In the genomic region with DNA sequence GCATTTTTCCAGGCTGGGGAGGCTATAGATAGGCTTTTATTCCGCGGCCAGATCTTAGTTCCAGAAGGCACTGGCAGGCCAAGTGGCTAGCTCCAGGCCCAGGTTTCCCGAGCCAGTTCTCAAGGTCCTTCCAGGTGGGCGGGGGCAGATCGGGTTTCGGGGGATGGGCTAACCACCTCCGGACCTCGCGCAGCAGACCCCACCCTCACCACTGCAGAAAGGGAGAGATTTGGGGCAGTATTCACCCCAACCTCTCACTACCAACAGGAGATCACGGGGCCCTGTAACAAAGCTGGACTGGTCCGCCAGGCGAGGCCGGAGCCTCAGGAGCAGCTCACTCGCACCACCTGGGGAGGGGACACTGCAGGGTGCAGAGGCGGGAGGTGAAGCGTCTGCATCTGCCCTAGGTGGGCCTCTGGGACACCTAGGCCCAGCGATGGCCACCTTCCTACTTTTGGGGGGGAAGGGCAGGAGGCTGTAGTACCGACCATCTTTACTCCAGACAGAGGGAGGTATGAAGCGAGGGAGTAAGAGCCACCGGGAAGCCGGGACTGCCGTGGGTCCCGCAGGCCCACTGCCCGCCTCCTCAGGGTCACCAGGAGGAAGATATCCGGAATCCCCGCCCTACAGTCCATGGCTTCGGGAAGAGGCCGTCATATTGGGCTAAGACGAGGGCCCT, we compare ENCODE assay signal across 8 mouse cellular contexts. TPM values are rescaled to one million over a fixed set of nuclear protein-coding genes. Genes with fewer than 3 reads are reported as not detected.
DNase-seq lines count a peak whose midpoint lies in the region; ATAC-seq and TF ChIP-seq lines count a peak whose summit lies in the region.

No protein-coding gene starts in this region.

- H3K36me3 ChIP-seq in hindbrain, postnatal 0 days (ENCODE audit: insufficient read depth, low read length) = peaks cover 13% of the 10 kb centered on the region; the same call in 1 of the 2 replicates
- peaks cover 30% of the 10 kb centered on the region for H3K36me3 ChIP-seq in limb, embryonic 13.5 days
- peaks cover 30% of the 10 kb centered on the region for H3K36me3 ChIP-seq in midbrain, embryonic 13.5 days
- peaks cover 3% of the 10 kb centered on the region; the same call in 1 of the 2 replicates for H3K36me3 ChIP-seq in splenic B cell, adult 2 months (ENCODE audit: control insufficient read depth, insufficient read depth, low read length, poor library complexity, severe bottlenecking)

- DNase-seq in layer of hippocampus, adult 18-20 months (ENCODE audit: low spot score in 2 of 2) = peak; percentile 29 to 31
- no peak for DNase-seq in layer of hippocampus, adult 9-10 months (ENCODE audit: low spot score)
- DNase-seq in gastrocnemius, postnatal 10 days = peak; percentile 72
- DNase-seq in hindbrain, postnatal 0 days (ENCODE audit: low spot score) = peak; percentile 57
- peak; percentile 67 for DNase-seq in splenic B cell, adult 2 months (ENCODE audit: low read depth, low spot score)

- no peak for TF ChIP-seq CTCF in cortical plate, adult 2 months (IDR thresholded peaks at IDR 0.05; ENCODE audit: extremely low read depth, insufficient read depth, low read length)
- peak; percentile 12; the same call in 1 of the 2 replicates for TF ChIP-seq CTCF in hindbrain, postnatal 0 days (IDR thresholded peaks at IDR 0.05; ENCODE audit: low read depth)

- H3K4me1 ChIP-seq in cortical plate, adult 2 months (ENCODE audit: control insufficient read depth, insufficient read depth, low read length) = peaks cover 2% of the 10 kb centered on the region; the same call in 1 of the 2 replicates
- peaks cover 5% of the 10 kb centered on the region; the same call in 1 of the 2 replicates for H3K4me1 ChIP-seq in hindbrain, postnatal 0 days (ENCODE audit: insufficient read depth, low read length)
- H3K4me1 ChIP-seq in limb, embryonic 13.5 days = peaks cover 40% of the 10 kb centered on the region
- H3K4me1 ChIP-seq in midbrain, embryonic 13.5 days (replicated peaks) = peaks cover 47% of the 10 kb centered on the region

- H3K9me3 ChIP-seq in hindbrain, postnatal 0 days (ENCODE audit: low read length) = no peaks in the 10 kb centered on the region
- H3K9me3 ChIP-seq in limb, embryonic 13.5 days = no peaks in the 10 kb centered on the region
- no peaks in the 10 kb centered on the region for H3K9me3 ChIP-seq in midbrain, embryonic 13.5 days

- peak overlapping the region; percentile 91 for H3K9ac ChIP-seq in hindbrain, postnatal 0 days (replicated peaks; ENCODE audit: low read length)
- peak overlapping the region; percentile 98 for H3K9ac ChIP-seq in limb, embryonic 13.5 days
- peak overlapping the region; percentile 99 for H3K9ac ChIP-seq in midbrain, embryonic 13.5 days (replicated peaks)

- H3K27me3 ChIP-seq in hindbrain, postnatal 0 days (ENCODE audit: insufficient read depth, low read length) = no peaks in the 10 kb centered on the region
- H3K27me3 ChIP-seq in limb, embryonic 13.5 days = no peaks in the 10 kb centered on the region
- H3K27me3 ChIP-seq in midbrain, embryonic 13.5 days = no peaks in the 10 kb centered on the region
- no peaks in the 10 kb centered on the region for H3K27me3 ChIP-seq in splenic B cell, adult 2 months (ENCODE audit: control insufficient read depth, insufficient read depth, low read length, poor library complexity, severe bottlenecking)

- WGBS in hindbrain, postnatal 0 days = under 1% methylated on average over 29 of the region's 29 CpGs
- under 1% methylated on average over 29 of the region's 29 CpGs for WGBS in limb, embryonic 13.5 days
- WGBS in midbrain, embryonic 13.5 days = under 1% methylated on average over 29 of the region's 29 CpGs

- peak; percentile 39; the same call in 1 of the 2 replicates for ATAC-seq in hindbrain, postnatal 0 days
- ATAC-seq in limb, embryonic 13.5 days (ENCODE audit: low FRiP score, low read depth) = peak; percentile 38
- ATAC-seq in midbrain, embryonic 13.5 days = peak; percentile 70

- H3K27ac ChIP-seq in cortical plate, adult 2 months (ENCODE audit: insufficient read depth, low read length) = peak overlapping the region; percentile 88
- peak overlapping the region; percentile 97 for H3K27ac ChIP-seq in hindbrain, postnatal 0 days
- H3K27ac ChIP-seq in limb, embryonic 13.5 days = peak overlapping the region; percentile 96
- peak overlapping the region; percentile 95 for H3K27ac ChIP-seq in midbrain, embryonic 13.5 days

- peak overlapping the region; percentile 69 for H3K4me2 ChIP-seq in hindbrain, postnatal 0 days (ENCODE audit: low read depth, low read length)
- H3K4me2 ChIP-seq in limb, embryonic 13.5 days (replicated peaks) = peak overlapping the region; percentile 85
- peak overlapping the region; percentile 86 for H3K4me2 ChIP-seq in midbrain, embryonic 13.5 days (replicated peaks)

- peak overlapping the region; percentile 88 for H3K4me3 ChIP-seq in cortical plate, adult 2 months (ENCODE audit: insufficient read depth, low read length)
- H3K4me3 ChIP-seq in hindbrain, postnatal 0 days (ENCODE audit: low read length) = peak overlapping the region; percentile 84
- H3K4me3 ChIP-seq in limb, embryonic 13.5 days = peak overlapping the region; percentile 99
- peak overlapping the region; percentile 100 for H3K4me3 ChIP-seq in midbrain, embryonic 13.5 days (replicated peaks)

- TF ChIP-seq POLR2A in cortical plate, adult 2 months (IDR thresholded peaks at IDR 0.05; ENCODE audit: extremely low read depth, insufficient read depth, low read length) = no peak

RNA-seq across cellular contexts. Expression of a gene that starts 0.8 kb away (rescaled TPM):
- 100 to 1,000 TPM; 186 to 195 TPM for total RNA-seq in layer of hippocampus, adult 18-20 months (2021)
- 221 and 234 TPM in 2 replicates for polyA plus RNA-seq in cortical plate, adult 2 months (2012; rRNA removed)
- total RNA-seq in gastrocnemius, postnatal 10 days (2021) = 100 to 1,000 TPM; 241 to 249 TPM
- 123 and 125 TPM in 2 replicates for total RNA-seq in hindbrain, postnatal 0 days (2014; rRNA removed)
- polyA plus RNA-seq in hindbrain, postnatal 0 days (2015; fragmentation: Nextera tagmentation; extraction: Ambion mirVana) = 230 and 236 TPM in 2 replicates
- 252 and 263 TPM in 2 replicates for polyA plus RNA-seq in limb, embryonic 13.5 days (2015; fragmentation: Nextera tagmentation; extraction: Ambion mirVana)
- polyA plus RNA-seq in midbrain, embryonic 13.5 days (2015; fragmentation: Nextera tagmentation; extraction: Ambion mirVana) = 272 and 284 TPM in 2 replicates

RNA-seq across cellular contexts. Expression of a gene that starts 4.3 kb away (rescaled TPM):
- total RNA-seq in layer of hippocampus, adult 18-20 months (2021) = 10 to 100 TPM; 14.0 to 16.7 TPM
- polyA plus RNA-seq in cortical plate, adult 2 months (2012; rRNA removed) = 13.1 and 13.7 TPM in 2 replicates
- total RNA-seq in gastrocnemius, postnatal 10 days (2021) = 1 to 10 TPM; 5.5 to 5.9 TPM
- total RNA-seq in hindbrain, postnatal 0 days (2014; rRNA removed) = 12.7 and 16.0 TPM in 2 replicates
- 34.9 and 37.6 TPM in 2 replicates for polyA plus RNA-seq in hindbrain, postnatal 0 days (2015; fragmentation: Nextera tagmentation; extraction: Ambion mirVana)
- 12.7 and 13.4 TPM in 2 replicates for polyA plus RNA-seq in limb, embryonic 13.5 days (2015; fragmentation: Nextera tagmentation; extraction: Ambion mirVana)
- polyA plus RNA-seq in midbrain, embryonic 13.5 days (2015; fragmentation: Nextera tagmentation; extraction: Ambion mirVana) = 22.6 and 25.3 TPM in 2 replicates

RNA-seq across cellular contexts. Expression of a gene that starts 32.3 kb away (rescaled TPM):
- 10 to 100 TPM; 40.6 to 44.1 TPM for total RNA-seq in layer of hippocampus, adult 18-20 months (2021)
- polyA plus RNA-seq in cortical plate, adult 2 months (2012; rRNA removed) = 35.0 and 35.2 TPM in 2 replicates
- 10 to 100 TPM; 15.7 to 18.4 TPM for total RNA-seq in gastrocnemius, postnatal 10 days (2021)
- total RNA-seq in hindbrain, postnatal 0 days (2014; rRNA removed) = 84.6 and 87.8 TPM in 2 replicates
- 99.5 and 104 TPM in 2 replicates for polyA plus RNA-seq in hindbrain, postnatal 0 days (2015; fragmentation: Nextera tagmentation; extraction: Ambion mirVana)
- 101 and 109 TPM in 2 replicates for polyA plus RNA-seq in limb, embryonic 13.5 days (2015; fragmentation: Nextera tagmentation; extraction: Ambion mirVana)
- polyA plus RNA-seq in midbrain, embryonic 13.5 days (2015; fragmentation: Nextera tagmentation; extraction: Ambion mirVana) = 118 and 120 TPM in 2 replicates
